9 mouse cellular contexts compared by ENCODE assay signal in genomic region chr6:89236226-89236625, GRCm38 (mm10).
DNase-seq lines count a peak whose midpoint lies in the region; ATAC-seq lines count a peak whose summit lies in the region.
"Had no signal": no experiment of that assay in that cellular context is flagged by ENCODE, and none has a peak within 500 bp of the region (broad histone marks: within the 10 kb centered on the region; RNA-seq: fewer than 3 reads in every experiment).

No protein-coding gene starts in this region.

- H3K27me3 ChIP-seq in forebrain, embryonic 10.5 days (ENCODE audit: poor library complexity, severe bottlenecking) = peaks cover 26% of the 10 kb centered on the region
- no peaks in the 10 kb centered on the region for H3K27me3 ChIP-seq in forebrain, embryonic 16.5 days (replicated peaks; ENCODE audit: control insufficient read depth, insufficient read depth, low read length)
- peaks cover 5% of the 10 kb centered on the region; the same call in 1 of the 2 replicates for H3K27me3 ChIP-seq in forebrain, embryonic 12.5 days
- H3K27me3 ChIP-seq in midbrain, embryonic 12.5 days = peaks cover 12% of the 10 kb centered on the region; the same call in 1 of the 2 replicates

- ATAC-seq in forebrain, embryonic 16.5 days = no peak
- ATAC-seq in forebrain, embryonic 12.5 days (ENCODE audit: low FRiP score) = no peak
- ATAC-seq in midbrain, embryonic 12.5 days (ENCODE audit: low FRiP score, low read depth) = no peak

- H3K4me3 ChIP-seq in forebrain, embryonic 10.5 days = no peak overlapping the region
- no peak overlapping the region for H3K4me3 ChIP-seq in forebrain, embryonic 16.5 days (replicated peaks; ENCODE audit: low read length)
- no peak overlapping the region for H3K4me3 ChIP-seq in forebrain, embryonic 12.5 days (replicated peaks)
- no peak overlapping the region for H3K4me3 ChIP-seq in midbrain, embryonic 12.5 days
- H3K4me3 ChIP-seq: stomach, embryonic 15.5 days had no signal

- no peaks in the 10 kb centered on the region for H3K36me3 ChIP-seq in forebrain, embryonic 10.5 days (replicated peaks)
- no peaks in the 10 kb centered on the region for H3K36me3 ChIP-seq in forebrain, embryonic 16.5 days (ENCODE audit: control insufficient read depth, insufficient read depth)
- no peaks in the 10 kb centered on the region for H3K36me3 ChIP-seq in forebrain, embryonic 12.5 days (replicated peaks)
- H3K36me3 ChIP-seq in midbrain, embryonic 12.5 days = no peaks in the 10 kb centered on the region
- H3K36me3 ChIP-seq: stomach, embryonic 15.5 days had no signal

- H3K4me1 ChIP-seq in forebrain, embryonic 10.5 days = peaks cover 44% of the 10 kb centered on the region
- peaks cover 27% of the 10 kb centered on the region for H3K4me1 ChIP-seq in forebrain, embryonic 16.5 days (replicated peaks; ENCODE audit: control insufficient read depth, insufficient read depth, low read length)
- H3K4me1 ChIP-seq in forebrain, embryonic 12.5 days = peaks cover 49% of the 10 kb centered on the region
- H3K4me1 ChIP-seq in midbrain, embryonic 12.5 days = peaks cover 52% of the 10 kb centered on the region

- H3K9ac ChIP-seq in forebrain, embryonic 16.5 days (replicated peaks; ENCODE audit: low read depth, low read length) = no peak overlapping the region; the same call in 1 of the 2 replicates
- no peak overlapping the region for H3K9ac ChIP-seq in forebrain, embryonic 12.5 days
- H3K9ac ChIP-seq in midbrain, embryonic 12.5 days (replicated peaks) = no peak overlapping the region
- H3K9ac ChIP-seq: stomach, embryonic 15.5 days had no signal

- no peak for DNase-seq in forebrain, embryonic 10.5 days (ENCODE audit: extremely low spot score, low spot score)
- DNase-seq in MN1 (ENCODE audit: low spot score) = peak; percentile 42
- no peak for DNase-seq in gastrocnemius, adult 18-20 months (ENCODE audit: low spot score)
- DNase-seq in c-Kit-positive CD71-positive TER-119-positive erythroid progenitor cells, embryonic 14.5 days (ENCODE audit: low spot score) = no peak
- no peak for DNase-seq in kidney, adult 18-20 months

- H3K9me3 ChIP-seq in forebrain, embryonic 10.5 days = no peaks in the 10 kb centered on the region
- no peaks in the 10 kb centered on the region for H3K9me3 ChIP-seq in forebrain, embryonic 16.5 days (ENCODE audit: control insufficient read depth, low read length)
- no peaks in the 10 kb centered on the region for H3K9me3 ChIP-seq in forebrain, embryonic 12.5 days
- H3K9me3 ChIP-seq in midbrain, embryonic 12.5 days = no peaks in the 10 kb centered on the region
- H3K9me3 ChIP-seq: stomach, embryonic 15.5 days had no signal

- peak overlapping the region; percentile 71 for H3K27ac ChIP-seq in forebrain, embryonic 10.5 days
- H3K27ac ChIP-seq in forebrain, embryonic 16.5 days (ENCODE audit: low read length) = no peak overlapping the region
- H3K27ac ChIP-seq in forebrain, embryonic 12.5 days = peak overlapping the region; percentile 78
- peak overlapping the region; percentile 76 for H3K27ac ChIP-seq in midbrain, embryonic 12.5 days (replicated peaks)
- H3K27ac ChIP-seq: stomach, embryonic 15.5 days had no signal

- 18% methylated on average over 8 of the region's 8 CpGs for WGBS in forebrain, embryonic 10.5 days
- WGBS in forebrain, embryonic 16.5 days = 14% methylated on average over 8 of the region's 8 CpGs
- WGBS in forebrain, embryonic 12.5 days = 9% methylated on average over 8 of the region's 8 CpGs
- 10% methylated on average over 8 of the region's 8 CpGs for whole genome bisulfite sequencing in midbrain, embryonic 12.5 days

- H3K4me2 ChIP-seq in forebrain, embryonic 16.5 days (ENCODE audit: low read length) = no peak overlapping the region; the same call in 1 of the 2 replicates
- H3K4me2 ChIP-seq in forebrain, embryonic 12.5 days = peak overlapping the region; percentile 51; the same call in 1 of the 2 replicates
- H3K4me2 ChIP-seq in midbrain, embryonic 12.5 days (replicated peaks) = peak overlapping the region; percentile 45
